Mouse (Mus musculus): ENCODE data around the gene Slc25a19.
"Not testable (repeated sequence)": the region's sequence is repeated elsewhere in the genome, so short reads cannot be mapped to it uniquely, and the experiment has no call there.

GRCm38 (mm10) chr11:115645498-115645897 is 17.4 kb upstream of the Slc25a19 start:
- not testable (repeated sequence) for TF ChIP-seq CTCF, POLR2A (IDR thresholded peaks at IDR 0.05; ENCODE audit: extremely low read depth, insufficient read depth, low read length)
